Mouse (Mus musculus) brain, embryonic 18.5 days (tissue): ENCODE measurements around the gene Tbl3.

Source experiments
- DNase-seq: peaks from one replicate; pipeline ENCODE4 v3.0.0-alpha.2; 2012; ENCODE audit warnings: low read depth, low spot score

Tbl3 gene

DNA sequence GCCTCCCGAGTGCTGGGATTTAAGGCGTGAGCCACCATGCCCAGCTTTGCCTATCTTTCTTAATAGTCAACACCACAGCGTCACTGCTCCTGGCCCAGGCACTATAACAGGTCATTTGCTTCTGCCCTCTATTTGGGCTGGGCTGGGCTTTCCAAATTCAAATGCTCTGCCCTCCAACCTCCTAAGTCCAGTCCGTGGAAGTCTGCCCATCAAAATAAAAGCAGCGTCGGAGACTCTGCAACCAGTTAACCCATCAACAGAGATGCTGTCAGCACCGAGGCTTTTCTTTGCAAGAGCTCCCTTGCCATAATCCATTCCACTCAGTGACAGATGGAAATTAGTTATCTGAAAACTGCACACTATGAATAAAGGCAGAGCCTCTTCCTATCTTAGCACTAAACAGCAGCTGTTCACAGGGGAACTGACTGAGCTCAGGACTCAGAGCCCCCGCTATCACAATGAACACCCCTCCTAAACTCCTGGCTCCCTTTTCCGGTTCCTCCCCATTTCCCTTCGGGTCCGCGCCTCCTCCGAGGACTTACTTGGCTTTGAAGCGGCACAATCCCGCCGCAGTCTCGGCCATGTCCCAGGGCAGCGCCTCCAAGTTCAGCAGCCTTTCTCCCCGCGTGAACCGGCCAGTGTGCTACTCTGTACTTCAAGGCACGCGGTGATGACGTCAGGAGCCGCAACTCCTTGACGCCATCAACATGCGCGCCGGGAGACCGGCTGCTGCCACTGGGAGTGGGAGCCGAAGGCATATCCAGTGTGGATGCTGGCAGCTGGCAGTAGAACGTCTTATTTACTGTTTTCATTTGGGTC is at the start of gene Tbl3:
Gene Tbl3, minus strand, starts transcription at position 679 of the 819 bp plus-strand sequence.
- peak; percentile 85 for DNase-seq

DNA sequence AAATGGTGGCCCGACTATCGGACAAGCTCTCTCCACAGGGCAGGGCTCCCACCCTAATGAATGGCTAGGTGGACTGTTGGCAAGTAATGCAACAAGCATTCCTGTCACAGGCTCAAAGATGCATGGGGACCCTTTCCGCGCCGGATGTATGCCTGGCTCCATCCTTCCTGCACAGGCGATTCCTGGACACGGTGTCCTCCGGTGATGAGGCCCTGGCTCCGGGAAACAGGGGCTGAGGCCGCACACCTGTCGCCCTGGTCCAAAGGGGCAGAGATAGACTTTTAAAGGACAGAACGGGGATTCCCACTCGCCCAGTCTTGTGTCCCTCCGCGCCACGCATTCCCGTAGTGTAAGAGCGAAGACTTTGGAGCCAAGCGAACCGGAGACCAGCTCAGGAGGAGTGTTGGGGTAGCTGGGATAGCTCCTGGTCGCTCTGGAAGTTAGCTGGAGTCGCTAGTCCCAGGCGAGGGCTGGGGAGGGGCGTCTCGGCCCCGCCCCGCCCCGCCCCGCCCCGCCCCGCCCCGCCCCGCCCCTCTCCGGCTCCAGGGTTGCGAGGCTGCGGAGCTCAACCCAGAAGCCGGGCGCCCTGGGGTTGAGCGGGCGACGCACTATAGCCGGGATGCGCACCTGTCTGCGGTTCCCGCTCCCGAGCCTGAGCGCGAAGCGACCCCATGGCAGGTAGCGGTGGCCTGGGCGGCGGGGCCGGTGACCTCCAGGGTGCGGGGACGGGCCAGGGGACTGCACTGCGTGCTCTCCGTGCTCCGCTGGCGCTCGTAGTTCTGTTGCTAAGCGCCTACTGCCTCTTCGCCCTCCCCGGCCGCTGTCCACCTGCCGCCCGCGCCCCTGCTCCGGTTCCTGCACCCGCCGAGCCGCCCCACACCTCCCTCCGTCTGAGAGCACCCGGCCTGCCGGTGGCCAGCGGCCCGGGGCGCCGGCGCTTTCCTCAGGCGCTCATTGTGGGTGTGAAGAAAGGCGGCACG is 45.2 kb upstream of the Tbl3 start, which contains the start of gene Hs3st6:
Gene Hs3st6, plus strand, starts transcription at position 574 of the 980 bp plus-strand sequence.
- DNase-seq = no peak

DNA sequence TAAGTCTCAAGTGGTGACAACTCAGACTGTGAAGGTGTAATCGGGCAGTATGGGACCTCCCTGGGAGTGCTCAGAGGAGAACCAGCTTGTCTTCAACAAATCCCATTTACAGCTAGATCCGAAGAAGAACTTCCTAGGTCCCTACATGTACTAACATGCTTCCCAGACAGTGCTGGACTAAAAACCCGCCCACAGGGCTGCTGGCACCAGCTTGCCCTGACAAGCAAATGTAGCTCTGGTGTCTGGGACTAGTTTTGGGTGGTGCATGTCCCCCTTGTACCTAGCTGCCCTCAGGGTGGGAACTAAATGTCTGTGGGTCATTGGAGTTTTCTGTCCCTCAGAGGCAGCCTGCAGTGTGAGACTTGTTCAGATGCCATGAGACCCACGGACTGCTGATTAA is 44.1 kb upstream of the Tbl3 start:
- DNase-seq = no peak

DNA sequence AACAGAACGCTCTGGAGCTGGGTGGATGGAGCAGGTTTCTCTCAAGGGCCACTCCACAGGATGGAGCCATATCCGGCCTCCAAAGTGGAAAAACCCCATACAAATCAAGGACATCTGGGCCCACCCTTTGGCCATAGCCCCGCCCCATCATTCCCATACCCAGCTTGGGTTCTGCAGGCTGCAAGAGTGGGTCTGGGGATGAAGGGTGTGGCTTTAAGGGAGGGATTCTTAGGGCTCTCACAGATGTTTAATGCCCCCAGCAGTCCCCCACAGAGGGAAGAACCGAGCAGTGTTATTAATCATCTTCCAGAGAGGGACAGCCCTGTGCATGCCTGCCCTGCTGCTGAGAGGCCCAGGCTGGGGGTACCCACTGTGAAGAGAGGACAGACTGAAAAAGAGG is 39.5 kb upstream of the Tbl3 start:
- DNase-seq = no peak

DNA sequence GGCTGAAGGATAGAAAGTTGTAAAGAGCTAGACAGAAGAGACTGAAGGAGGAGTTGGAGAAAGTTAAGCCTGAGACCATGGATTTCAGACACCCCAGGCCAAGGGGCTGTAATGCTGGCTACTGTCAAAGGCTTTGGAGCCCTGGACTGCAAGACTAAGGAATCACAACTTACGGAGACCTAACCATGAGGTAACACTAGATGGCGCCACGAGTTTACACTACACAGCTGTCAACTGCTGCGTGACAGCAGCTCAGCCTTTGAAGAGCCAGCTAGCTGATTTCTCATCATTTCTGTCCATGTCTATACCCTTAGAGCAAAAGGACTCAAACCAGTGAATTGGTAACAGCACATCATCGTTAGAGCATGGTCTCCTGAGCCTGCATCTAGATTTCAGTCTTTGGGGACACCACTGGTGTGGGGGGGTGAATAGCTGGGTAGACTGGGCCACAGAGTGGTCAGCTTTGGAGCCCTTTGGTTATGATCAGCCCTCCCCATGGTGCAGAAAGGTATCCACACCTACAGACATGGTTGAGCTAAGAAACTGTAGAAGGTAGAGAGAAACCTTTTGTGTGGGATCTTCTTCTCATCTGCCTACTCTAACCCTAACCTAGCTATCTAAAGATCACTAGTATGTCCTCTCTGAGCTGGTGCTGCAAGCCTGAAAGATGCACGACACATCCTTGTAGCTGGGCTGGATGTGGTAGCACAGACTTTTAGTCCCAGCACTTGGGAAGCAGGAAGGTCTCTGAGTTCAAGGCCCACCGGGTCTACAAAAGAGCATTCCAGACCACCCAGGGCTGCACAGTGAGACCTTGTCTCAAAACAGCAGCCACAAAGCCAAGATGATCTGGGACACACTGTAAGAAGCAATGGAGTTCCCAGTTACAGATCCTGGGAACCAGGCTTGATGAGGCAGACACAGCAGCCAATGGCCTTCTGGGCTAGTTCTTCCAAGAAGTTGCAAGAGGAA is 38.4 kb upstream of the Tbl3 start:
- DNase-seq = peak; percentile 60

DNA sequence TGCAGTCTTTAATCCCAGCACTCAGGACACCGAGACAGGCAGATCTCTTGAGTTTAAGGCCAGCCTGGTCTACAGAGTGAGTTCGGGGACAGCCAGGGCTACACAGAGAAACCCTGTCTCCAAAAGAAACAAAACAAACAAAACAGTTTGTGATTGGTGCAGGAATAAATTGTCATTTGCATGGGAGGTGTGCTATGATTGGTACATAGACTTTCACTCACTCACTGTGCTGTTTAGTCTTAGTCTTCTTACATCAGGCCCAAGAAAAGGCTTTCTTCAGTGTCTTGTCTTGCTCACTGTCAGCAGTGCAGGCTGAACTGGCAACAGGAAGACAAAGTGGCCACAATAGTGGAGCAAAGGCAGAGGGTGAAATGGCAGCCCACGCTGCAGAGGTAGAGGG is 36.9 kb upstream of the Tbl3 start:
- no peak for DNase-seq

DNA sequence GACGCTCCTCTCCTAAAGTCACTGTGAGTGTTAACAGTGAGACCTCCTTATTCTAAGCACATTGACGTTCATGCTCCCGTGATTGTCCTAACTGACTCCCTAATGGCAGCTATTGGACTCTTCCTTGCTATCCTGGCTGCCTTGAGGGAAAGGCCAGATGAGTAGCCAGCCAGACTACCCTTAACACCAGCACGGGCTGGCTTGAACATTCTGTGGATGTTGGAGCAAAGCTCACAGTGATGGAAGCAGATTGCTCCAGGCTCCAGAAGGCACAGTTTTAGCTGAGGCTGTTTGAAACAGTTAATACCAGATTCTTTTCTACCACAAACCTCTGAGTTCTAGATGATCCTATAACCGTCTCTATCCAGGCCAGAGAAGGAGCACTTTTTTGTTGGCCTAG is 36.4 kb upstream of the Tbl3 start:
- DNase-seq = no peak

DNA sequence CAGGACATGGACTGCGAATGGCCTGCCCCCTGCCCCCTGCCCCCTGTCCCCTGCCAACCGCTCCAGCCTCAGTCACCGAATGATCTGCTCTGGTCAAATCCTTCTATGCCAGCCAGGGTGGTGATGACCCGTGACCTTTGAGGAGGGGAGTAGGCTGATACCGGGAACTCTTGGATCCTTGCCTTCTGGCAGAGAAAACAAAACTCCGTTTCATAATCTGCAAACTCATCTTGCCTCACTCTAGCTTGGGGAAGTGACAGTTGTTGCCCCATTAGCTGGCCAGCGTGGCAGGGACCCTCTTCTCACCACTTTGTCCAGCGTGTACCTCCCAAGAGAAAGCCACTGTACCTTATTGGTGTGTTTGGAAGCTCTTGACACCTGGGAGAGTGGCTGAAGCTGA is 34.8 kb upstream of the Tbl3 start:
- DNase-seq = no peak

DNA sequence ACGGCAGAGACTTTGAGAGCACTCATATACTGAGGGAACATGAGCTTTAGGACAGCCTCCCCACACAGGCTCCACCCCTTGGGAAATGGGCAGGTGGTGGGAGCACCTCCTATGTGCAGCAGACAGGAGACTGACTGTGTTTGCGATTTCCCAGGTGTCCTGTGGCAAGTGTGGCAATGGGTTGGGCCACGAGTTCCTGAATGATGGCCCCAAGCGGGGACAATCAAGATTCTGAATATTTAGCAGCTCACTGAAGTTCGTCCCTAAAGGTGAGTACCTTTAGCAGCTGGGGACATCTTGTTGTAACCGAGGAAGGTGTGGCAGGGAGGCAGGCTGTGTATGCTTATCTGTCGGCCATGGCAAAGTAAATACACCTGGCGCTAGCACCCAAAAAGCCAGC is 32.5 kb upstream of the Tbl3 start:
- no peak for DNase-seq

DNA sequence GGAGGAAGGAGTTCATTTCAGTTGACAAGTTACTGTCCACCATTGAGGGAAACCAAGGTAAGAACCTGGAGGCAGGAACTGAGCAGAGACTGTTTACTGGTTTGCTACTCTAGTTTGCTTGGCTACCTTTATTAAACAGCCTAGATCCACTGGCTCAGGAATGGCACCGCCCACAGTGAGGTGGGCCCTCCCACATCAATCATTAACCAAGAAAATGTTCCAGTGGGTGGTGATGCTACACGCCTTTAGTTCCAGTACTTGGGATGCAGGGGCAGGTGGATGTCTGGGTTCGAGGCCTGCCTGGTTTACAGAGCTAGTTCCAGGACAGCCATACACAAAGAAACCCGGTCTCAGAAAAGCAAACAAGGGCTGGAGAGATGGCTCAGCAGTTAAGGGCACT is 30.8 kb upstream of the Tbl3 start:
- no peak for DNase-seq

DNA sequence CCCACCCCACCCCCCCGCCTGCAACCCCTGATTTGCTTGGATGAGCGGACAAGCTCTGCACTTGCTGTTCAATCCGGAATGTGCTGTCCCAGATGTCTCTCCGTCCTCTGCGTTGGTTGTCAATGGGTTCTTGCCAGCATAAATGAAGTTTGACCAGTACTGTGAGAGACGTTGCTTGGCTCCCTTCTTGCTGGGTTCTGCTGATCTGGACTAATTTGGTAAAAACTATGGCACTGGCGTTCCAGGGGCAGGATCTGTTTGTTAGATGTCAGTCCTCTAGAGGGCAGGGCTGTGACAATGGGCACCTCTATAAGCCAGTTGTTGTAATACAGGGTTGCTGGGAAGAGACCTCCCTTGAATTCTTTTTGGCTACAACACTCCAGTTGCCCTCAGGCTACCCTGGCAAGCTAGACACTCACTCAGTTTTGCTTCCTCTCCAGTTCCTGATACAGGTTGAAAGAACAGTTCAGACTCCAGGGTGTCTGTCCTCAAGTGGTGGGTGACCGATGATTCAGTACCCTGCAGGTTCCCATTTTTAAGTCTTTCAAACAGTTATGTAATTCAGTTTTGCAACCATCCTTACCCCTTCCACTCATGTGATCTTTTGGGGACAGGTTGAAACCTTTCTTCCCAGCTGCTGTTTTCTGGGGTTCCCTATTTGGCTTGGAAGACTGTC is 29.8 kb upstream of the Tbl3 start:
- no peak for DNase-seq

DNA sequence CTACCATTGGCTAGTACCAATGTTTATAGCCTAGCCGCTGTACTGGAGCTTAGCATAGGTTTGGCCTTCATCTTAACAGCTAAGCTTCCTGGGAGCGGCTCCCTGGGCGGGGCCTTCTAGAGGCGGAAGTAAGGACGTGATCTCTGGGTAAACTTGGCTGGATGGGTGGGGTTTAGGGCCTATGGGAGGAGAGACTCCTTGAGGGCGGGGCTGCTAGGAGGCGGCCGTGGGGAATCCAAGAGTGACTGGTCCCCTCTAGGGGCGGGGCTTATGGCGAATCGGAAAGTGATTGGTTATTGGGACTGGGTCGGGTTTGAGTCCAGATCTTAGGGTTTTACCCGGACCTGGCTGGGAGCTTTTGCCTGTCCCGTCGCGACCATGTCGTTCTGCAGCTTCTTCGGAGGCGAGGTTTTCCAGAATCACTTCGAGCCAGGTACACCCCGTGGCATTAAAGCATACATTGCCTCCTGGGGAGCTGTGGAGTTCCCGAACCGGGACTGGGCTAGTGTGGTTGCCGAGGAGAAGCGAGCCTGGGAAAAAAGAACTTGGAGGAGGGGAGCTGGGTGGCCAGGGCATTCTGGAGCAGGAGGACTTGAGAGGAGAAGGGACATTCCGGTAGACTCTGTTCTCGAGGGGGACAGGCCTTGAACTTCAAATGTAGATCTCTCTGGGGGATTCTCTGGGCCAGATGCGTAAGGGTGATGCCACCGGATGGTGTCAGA is 29.0 kb upstream of the Tbl3 start, which contains the start of gene Msrb1:
Gene Msrb1, plus strand, starts transcription at position 313 of the 722 bp plus-strand sequence.
- peak; percentile 89 for DNase-seq

DNA sequence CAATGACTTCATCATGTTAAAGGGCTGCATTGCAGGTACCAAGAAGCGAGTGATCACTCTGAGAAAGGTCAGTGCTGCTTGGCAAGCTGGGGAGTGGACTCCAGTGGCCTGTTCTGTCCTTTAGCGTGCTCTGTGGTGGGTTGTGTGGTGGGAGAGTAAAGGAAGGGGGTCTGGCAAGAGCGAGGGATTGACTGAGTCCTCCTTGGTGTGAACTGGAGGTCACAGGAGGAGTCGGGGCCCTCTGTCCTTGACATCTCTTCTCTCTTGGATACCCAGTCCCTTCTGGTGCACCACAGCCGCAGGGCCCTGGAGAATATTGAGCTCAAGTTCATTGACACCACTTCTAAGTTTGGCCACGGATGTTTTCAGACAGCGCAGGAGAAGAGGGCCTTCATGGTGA is 28.0 kb upstream of the Tbl3 start:
- no peak for DNase-seq

DNA sequence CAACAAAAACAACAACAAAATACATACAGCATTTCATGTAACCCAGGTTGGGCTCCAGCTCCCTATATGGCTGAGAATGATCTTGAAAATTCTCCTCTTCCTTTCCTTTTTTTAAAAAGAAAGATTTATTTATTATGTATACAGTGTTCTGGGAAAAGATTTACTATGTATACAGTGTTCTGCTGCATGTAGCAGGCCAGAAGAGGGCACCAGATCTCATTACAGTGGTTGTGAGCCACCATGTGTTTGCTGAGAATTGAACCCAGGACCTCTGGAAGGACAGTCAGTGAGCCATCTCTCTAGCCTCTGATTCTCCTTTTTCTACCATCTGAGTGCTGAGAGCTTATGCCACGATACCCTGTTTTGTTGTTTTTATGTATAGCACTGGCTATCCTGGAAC is 27.1 kb upstream of the Tbl3 start:
- DNase-seq = no peak

DNA sequence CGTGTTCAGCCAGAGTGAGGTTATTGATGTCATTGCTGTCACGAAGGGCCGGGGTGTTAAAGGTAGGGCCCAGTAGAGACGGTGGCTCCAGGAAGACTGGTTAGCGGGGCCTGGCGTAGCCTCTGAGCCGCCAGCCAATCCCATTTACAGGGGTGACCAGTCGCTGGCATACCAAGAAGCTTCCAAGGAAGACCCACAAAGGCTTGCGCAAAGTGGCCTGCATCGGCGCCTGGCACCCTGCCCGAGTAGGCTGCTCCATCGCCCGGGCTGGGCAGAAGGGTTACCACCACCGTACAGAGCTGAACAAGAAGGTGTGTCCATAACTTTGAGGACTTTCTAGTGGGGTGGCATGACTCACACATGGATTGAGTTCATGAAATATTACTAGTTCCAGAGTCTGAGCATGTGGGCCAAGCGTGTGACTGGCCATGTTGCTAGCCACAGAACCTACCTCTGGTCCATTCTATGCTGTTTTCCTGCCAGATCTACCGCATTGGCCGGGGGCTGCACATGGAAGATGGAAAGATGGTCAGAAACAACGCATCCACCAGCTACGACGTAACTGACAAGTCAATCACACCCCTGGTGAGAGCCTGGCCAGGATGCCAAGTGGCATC is 26.1 kb upstream of the Tbl3 start:
- DNase-seq = no peak

DNA sequence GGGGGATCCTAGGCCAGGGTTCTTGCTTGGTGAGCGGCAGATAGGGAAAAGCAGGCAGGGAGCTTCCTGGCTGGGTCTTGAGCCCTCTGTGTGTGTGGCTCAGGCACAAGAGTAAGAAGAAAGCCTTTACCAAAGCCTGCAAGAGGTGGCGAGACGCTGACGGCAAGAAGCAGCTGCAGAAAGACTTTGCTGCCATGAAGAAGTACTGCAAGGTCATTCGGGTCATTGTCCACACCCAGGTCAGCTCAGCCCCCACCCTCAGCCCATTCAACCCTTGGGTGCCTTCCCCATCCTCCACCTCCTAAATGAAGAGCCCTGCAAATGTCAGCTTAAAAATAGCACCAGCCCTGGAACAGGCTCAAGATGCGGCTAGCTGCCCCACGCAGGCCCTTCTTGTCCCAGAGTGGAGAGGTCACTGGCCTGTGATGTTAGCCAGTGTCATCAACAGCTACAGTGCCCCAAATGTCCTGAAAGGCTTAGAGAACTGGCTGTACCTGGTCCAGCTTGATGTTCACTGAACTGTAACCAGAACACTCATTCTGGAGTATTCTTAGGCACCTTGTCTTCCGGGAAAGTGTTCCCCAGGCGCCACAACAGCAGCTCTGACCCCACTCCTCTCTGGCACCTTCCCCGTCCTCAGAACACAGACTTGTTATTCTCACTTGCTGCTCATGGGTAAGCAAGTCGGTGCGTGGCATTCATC is 24.9 kb upstream of the Tbl3 start:
- no peak for DNase-seq

DNA sequence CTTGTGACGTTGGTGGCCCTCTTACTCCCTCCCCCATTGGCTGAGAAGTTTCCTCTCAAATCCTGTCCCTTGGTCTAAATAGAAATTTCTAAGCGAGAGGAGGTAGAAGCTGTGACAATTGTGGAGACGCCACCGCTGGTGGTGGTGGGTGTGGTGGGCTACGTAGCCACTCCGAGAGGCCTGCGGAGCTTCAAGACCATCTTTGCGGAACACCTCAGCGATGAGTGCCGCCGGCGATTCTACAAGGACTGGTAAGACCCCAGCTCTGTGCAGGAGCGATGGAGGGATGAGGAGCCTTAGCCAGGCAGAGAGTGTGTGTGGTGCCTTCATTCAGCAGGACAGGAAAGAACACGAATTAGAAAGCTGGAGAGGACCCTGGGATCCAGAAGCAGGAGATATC is 23.3 kb upstream of the Tbl3 start:
- DNase-seq = no peak

DNA sequence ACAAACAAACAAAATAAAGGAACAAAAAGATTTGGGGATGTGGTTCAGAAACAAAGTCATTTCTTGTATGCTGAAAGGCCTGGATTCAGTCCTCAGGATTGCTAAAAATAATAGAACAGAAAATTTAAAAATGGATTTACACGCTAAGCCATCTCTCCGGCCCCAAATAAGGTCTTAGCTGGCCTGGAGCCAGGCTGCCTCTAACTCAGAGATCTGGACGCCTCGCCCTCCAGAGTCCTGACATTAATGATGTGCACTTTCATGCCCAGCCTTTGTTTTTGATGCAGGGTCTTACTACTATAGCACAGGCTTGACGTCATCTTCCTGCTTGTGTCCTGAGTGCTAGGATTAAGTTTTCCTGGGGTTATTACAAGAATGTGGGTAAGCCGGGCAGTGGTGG is 21.6 kb upstream of the Tbl3 start:
- DNase-seq = no peak

DNA sequence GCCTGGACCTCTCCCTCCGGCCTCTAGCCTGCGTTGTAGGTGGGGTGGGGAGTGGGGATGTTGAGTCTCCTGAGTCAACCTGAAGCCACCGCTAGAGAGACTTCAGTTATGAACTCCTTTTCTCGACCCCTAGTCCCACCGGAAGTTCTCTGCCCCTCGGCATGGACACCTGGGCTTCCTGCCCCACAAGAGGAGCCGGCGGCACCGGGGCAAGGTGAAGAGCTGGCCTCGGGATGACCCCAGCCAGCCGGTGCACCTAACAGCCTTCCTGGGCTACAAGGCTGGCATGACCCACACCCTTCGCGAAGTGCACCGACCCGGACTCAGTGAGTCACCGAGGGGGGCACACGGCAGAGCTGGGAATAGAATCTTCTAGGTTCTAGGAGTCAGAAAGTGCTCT is 20.7 kb upstream of the Tbl3 start:
- DNase-seq = no peak
